Mouse (Mus musculus) small intestine, adult 2 months (tissue): ENCODE results near the gene Hist1h3a.

Experiments
- CTCF ChIP-seq: fragments of 200-500 bp; IDR thresholded peaks from 2 replicates; pipeline ENCODE4 v1.5.1; 2012; ENCODE audit warnings: low read depth, mild to moderate bottlenecking, control low read depth, inconsistent platforms, low read length, moderate library complexity, mixed read lengths; ENCODE audit not compliant: insufficient replicate concordance, insufficient read length; ENCODE audit errors: extremely low read depth
- POLR2A ChIP-seq: fragments of 200-500 bp; IDR thresholded peaks from 2 replicates; pipeline ENCODE4 v1.6.1; 2012; ENCODE audit warnings: low read depth, mild to moderate bottlenecking, control low read depth, inconsistent platforms, low read length, moderate library complexity

DNA sequence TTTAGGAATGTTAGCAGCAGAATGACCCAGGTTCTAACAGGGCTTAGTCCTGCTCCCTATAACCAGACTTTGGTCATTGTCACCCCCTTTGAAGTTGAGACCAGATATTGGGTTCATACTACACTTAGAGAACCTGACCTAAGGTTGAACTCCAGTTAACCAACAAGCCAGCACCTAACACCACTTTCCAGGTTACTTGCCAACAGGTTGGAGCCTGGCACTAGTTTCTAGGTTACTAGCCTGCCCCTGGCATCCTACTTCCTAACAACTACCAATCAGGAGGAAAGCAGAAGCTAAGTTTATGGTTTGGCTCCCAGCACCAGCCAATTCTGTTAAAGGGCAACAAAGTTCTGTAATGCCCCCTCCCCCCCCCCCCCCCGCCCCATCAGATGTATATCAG, 37.0 kb downstream of the Hist1h3a start:
- no peak for TF ChIP-seq CTCF
- TF ChIP-seq POLR2A, result no peak
